Mouse (Mus musculus) central nervous system, embryonic 18 days (tissue): ENCODE results near the gene Khdc3. TPM values are rescaled to one million over a fixed set of nuclear protein-coding genes. Genes with fewer than 3 reads are reported as not detected.

Source experiments
- polyA plus RNA-seq: library from polyadenylated mRNA; depleted of rRNA; stranded (reverse); fragments of >200 nt; gene quantifications from 2 replicates; pipeline ENCODE4 v1.2.3, GENCODE M21; 2012; rRNA removed

The Khdc3 gene
- polyA plus RNA-seq: 0.08 and 0.40 TPM in 2 replicates

GRCm38 (mm10) chr9:73101536-73101935 is at the start of gene Khdc3:
Gene Khdc3 (plus strand): TSS chr9:73101836.

GRCm38 (mm10) chr9:73102181-73102580 is 545 bp downstream of the Khdc3 start, which contains the start of gene Gm20509:
Gene Gm20509 (plus strand): TSS chr9:73102470.

DNA sequence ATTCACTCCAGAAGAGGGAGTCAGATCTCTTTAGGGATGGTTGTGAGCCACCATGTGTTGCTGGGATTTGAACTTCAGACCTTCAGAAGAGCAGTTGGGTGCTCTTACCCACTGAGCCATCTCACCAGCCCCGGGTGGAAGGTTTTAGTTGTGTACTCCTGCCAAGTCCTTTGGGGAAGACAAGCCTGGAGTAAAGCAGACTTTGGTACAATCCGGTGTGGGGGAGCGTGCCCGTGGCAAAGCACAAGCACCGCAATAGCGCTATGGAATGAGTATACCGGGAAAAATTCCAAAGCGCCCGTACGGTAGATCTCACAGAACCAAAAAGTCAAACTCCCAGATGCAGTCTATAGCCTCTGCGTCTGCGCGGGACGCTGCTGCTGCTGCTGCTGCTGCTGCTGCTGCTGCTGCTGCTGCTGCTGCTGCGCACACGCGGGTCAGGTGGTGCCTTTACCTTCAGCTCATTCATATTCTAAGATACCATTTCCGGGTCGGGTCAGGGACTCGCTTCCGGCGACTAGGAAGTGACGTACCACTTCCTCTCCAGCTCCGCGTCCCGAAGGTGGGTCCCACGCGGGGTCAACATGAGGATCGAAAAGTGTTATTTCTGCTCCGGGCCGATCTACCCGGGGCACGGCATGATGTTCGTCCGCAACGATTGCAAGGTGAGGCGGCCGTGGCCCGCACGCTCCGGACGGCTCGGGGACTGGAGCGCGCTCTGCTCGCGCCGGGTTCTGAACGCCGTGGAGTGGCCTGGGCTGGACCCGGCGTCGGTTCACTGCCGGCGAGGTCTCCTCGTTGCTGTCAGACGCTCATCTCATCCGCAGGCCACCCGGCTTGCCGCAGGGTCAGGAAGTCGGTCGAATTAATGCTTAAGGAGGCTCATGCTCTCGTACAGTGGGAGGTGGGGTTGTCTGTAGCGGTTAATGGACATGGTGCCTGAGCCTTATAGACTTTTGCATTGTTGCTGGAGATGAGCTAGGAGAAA is 11.6 kb downstream of the Khdc3 start, which contains the start of gene Rsl24d1:
Gene Rsl24d1, plus strand, starts transcription at position 508 of the 988 bp plus-strand sequence.

Other genes starting within 250 kb of the Khdc3 start
- gene Pygo1, start 176.2 kb upstream of the Khdc3 start, polyA plus RNA-seq: 15.1 and 16.1 TPM in 2 replicates
- 2.3 and 2.7 TPM in 2 replicates for gene Dyx1c1, start 143.1 kb upstream of the Khdc3 start, polyA plus RNA-seq
- 0.04 TPM in 1 of 2 replicates, not detected in the other for gene Gm44503, start 143.0 kb upstream of the Khdc3 start, polyA plus RNA-seq
- 16.9 and 19.7 TPM in 2 replicates for gene Ccpg1os, start 116.5 kb upstream of the Khdc3 start, polyA plus RNA-seq
- gene Ccpg1, start 116.4 kb upstream of the Khdc3 start, polyA plus RNA-seq: 32.3 and 32.6 TPM in 2 replicates
- 16.4 and 17.3 TPM in 2 replicates for gene Pigb, start 61.5 kb upstream of the Khdc3 start, polyA plus RNA-seq
- gene Rab27a, start 57.0 kb upstream of the Khdc3 start, polyA plus RNA-seq: 2.4 and 2.6 TPM in 2 replicates
- gene Gm20509, start 634 bp downstream of the Khdc3 start, polyA plus RNA-seq: not detected in 2 replicates
- 73.3 and 74.5 TPM in 2 replicates for gene Rsl24d1, start 11.6 kb downstream of the Khdc3 start, polyA plus RNA-seq